Mouse (Mus musculus) ES-CJ7 (cell line): ENCODE results near the gene Adamts2.

Experiments used
- DNase-seq: peaks from one replicate; pipeline ENCODE4 v3.0.0; 2011; ENCODE audit warnings: low read depth, low spot score

Gene Adamts2

GRCm38 (mm10) chr11:50845951-50846350, 244.1 kb downstream of the Adamts2 start:
- no peak for DNase-seq

DNA sequence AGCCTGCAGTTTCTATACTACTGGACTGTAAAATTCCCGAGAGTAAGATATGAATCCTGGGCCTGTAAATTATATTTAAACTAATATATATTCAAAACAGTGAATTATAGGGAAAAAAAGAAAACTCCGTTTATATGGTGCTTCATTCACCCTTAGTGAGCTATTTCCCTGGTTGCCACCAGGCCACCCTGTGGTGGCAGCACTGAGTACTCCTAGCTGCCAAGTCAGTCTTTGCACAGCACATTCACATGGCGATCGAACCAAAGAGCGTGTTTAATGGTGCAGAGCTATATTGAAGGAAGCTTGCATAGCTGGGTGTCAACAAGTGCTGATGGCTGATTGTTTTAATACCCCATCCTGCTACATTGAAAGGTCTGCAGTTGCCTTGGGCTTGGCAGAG, 245.2 kb downstream of the Adamts2 start:
- DNase-seq: peak; percentile 57

DNA sequence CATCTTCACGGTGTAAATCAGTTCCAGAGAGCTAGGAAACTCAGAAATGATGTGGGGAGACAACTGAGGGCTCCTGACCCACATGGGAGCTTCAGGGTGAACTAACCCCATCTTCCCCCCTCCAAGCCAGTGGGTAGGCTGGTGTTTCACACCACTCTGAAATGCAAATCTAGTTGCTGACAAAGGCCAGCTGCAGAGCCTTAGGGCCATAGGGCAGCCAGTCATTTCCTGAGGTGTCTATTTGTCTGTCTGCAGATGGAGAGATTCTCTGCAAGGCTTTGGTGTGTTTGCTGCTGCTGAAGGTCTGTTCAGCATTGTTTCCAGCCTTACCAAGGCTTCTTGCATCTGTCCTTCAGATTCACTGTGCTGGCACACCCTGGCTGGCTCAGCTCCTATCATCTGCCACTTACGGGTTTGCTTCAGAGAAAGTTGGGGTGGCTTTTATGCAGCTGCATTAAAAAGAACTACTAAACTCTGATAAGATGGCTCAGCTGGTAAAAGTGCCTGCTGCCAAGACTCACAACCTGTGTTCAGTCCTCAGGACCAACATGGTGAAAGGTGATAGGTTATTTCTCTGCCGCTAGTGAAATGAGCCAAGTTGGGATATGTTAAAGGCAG, 246.7 kb downstream of the Adamts2 start:
- no peak for DNase-seq

DNA sequence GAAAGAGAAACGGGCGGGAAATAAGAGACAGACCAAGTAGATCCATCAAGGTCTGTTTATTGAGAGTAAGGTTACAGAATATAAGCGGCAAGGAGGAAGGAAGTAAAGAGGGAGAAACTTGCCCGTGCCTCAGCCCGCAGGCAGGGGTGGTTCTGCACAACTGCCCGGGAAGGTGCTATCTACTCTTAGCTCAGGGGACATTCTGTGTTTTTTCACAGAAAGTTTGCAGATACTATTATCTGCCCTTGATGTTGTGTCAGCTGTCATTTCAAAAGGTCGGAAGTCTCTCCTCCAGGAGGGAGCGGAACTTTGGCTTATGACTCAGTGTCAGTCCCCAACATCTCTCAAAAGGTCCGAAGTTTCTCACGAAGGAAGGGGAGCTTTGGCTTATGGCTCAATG, 247.4 kb downstream of the Adamts2 start:
- DNase-seq: no peak

DNA sequence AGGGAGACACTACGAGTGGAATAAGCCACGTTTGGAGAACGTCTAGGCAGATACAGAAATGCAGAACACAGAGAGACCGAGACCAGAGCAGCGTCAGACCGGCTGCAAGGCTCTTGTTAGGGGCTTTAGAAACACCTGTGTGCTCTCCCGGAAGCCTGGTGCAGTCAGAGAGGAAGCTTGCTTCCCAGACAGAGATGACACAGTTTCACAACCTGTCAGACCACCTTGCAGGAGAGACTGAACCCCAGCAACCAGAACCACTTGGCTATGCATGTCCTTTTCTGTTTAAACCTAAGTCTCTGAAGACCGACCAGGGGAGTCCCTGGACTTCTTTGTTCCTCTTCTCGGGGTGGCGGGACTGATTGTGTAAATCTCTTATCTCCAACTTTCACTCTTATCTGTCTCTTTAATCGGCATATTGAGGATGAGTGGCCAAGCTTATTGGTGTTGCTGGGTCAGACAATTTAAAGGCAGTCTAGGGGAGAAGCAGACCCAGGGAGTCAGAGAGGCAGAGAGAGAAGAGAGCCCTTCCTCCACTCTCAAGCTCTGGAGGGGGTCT, 248.4 kb downstream of the Adamts2 start, which contains the start of gene Grm6:
Gene Grm6, plus strand, starts transcription at position 509 of the 559 bp plus-strand sequence.
- no peak for DNase-seq

DNA sequence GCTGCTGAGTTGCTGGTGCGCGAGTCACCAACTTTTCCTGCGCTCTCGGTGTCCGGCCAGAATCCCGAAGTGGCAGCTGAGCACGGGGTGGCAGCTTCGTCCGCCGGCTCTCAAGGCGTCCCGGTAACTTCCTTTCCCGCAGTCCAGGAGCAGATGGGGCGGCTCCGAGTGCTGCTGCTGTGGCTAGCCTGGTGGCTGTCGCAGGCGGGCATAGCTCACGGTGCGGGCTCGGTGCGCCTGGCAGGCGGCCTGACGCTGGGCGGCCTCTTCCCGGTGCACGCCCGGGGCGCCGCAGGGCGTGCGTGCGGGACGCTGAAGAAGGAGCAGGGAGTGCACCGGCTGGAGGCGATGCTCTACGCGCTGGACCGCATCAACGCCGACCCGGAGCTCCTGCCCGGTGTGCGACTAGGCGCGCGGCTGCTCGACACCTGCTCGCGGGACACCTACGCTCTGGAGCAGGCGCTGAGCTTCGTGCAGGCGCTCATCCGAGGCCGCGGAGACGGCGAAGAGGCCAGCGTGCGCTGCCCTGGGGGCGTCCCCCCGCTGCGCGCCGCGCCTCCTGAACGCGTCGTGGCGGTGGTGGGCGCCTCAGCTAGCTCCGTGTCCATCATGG, 249.2 kb downstream of the Adamts2 start:
- peak; percentile 12 for DNase-seq
